Mouse (Mus musculus): ENCODE results near the gene Uba3.

DNA sequence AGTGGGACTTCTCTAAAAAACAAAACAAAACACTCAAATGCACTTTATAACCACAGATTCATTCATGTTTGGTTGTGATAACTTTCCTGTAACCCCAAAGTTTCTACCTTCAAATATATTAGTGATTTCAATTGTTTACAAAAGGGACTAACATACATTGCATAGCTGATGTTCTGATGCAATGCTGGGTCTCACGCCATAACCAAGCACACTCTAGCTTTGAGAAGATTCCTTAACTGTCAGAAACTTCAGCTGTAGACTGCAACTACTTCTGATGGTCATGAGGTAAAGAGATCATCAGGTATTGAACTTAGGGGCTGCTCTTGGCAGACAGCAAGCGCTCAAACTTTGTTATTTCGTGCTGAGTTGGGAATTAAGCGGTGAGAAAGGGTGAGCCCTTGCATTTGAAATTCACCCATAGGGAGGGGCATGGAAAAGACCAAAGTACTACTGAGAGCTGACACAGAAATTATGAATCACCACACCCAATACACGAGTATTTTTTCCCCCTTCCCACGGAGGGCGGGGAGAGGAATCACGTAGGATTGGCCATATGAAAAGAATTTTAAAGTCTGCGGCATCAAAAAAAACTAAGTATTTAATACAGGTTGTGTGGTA is 1.1 kb downstream of the Uba3 start:
- TF ChIP-seq CTCF (IDR thresholded peaks at IDR 0.05; ENCODE audit: insufficient read depth, low read length) (no peak), POLR2A (IDR thresholded peaks at IDR 0.05; ENCODE audit: borderline replicate concordance, extremely low read depth, low read depth, low read length) (no peak)

Measured in lung, adult 2 months (tissue).